Mouse (Mus musculus): ENCODE measurements at regions not wholly inside any gene's neighbourhood (a gene's known extent, or its start where the extent isn't known, plus 50 kb on each side); places are given as distances from the start of the nearest gene placed in this dataset.
"Not testable (repeated sequence)": the region's sequence is repeated elsewhere in the genome, so short reads cannot be mapped to it uniquely, and the experiment has no call there.

- no peak for ATAC-seq (replicated peaks in 1 of 2; ENCODE audit: insufficient read depth in 1 of 2, low FRiP score in 2 of 2, low TSS enrichment in 1 of 2, low read depth in 1 of 2, poor library complexity in 2 of 2, severe bottlenecking in 2 of 2)
Measured at GRCm38 (mm10) chr14:37820918-37821632, 686.0 kb upstream of the Ghitm start.

GRCm38 (mm10) chr14:37819959-37820358 is 684.9 kb upstream of the Ghitm start:
- peak in 1 of 2 experiments; percentile 22; a peak in 1 of 4 replicates for ATAC-seq (replicated peaks in 1 of 2; ENCODE audit: insufficient read depth in 1 of 2, low FRiP score in 2 of 2, low TSS enrichment in 1 of 2, low read depth in 1 of 2, poor library complexity in 2 of 2, severe bottlenecking in 2 of 2)

- no peak for ATAC-seq (replicated peaks in 1 of 2; ENCODE audit: insufficient read depth in 1 of 2, low FRiP score in 2 of 2, low TSS enrichment in 1 of 2, low read depth in 1 of 2, poor library complexity in 2 of 2, severe bottlenecking in 2 of 2)
Measured at GRCm38 (mm10) chr14:37795642-37796041, 660.6 kb upstream of the Ghitm start.

GRCm38 (mm10) chr14:37765729-37766128 is 630.7 kb upstream of the Ghitm start:
- ATAC-seq (replicated peaks in 1 of 2; ENCODE audit: insufficient read depth in 1 of 2, low FRiP score in 2 of 2, low TSS enrichment in 1 of 2, low read depth in 1 of 2, poor library complexity in 2 of 2, severe bottlenecking in 2 of 2), result peak in 1 of 2 experiments; percentile 42; a peak in 1 of 4 replicates

- not testable (repeated sequence) for ATAC-seq (replicated peaks in 1 of 2; ENCODE audit: insufficient read depth in 1 of 2, low FRiP score in 2 of 2, low TSS enrichment in 1 of 2, low read depth in 1 of 2, poor library complexity in 2 of 2, severe bottlenecking in 2 of 2)
Measured at GRCm38 (mm10) chr14:37749661-37750060, 614.6 kb upstream of the Ghitm start.

GRCm38 (mm10) chr14:37749162-37749561 is 614.1 kb upstream of the Ghitm start:
- no peak for ATAC-seq (replicated peaks in 1 of 2; ENCODE audit: insufficient read depth in 1 of 2, low FRiP score in 2 of 2, low TSS enrichment in 1 of 2, low read depth in 1 of 2, poor library complexity in 2 of 2, severe bottlenecking in 2 of 2)

- no peak for ATAC-seq (replicated peaks in 1 of 2; ENCODE audit: insufficient read depth in 1 of 2, low FRiP score in 2 of 2, low TSS enrichment in 1 of 2, low read depth in 1 of 2, poor library complexity in 2 of 2, severe bottlenecking in 2 of 2)
Measured at GRCm38 (mm10) chr14:37743048-37743447, 608.0 kb upstream of the Ghitm start.

- ATAC-seq (replicated peaks in 1 of 2; ENCODE audit: insufficient read depth in 1 of 2, low FRiP score in 2 of 2, low TSS enrichment in 1 of 2, low read depth in 1 of 2, poor library complexity in 2 of 2, severe bottlenecking in 2 of 2), result not testable (repeated sequence)
Measured at GRCm38 (mm10) chr14:37742426-37742825, 607.4 kb upstream of the Ghitm start.
